Mouse (Mus musculus) hindbrain, embryonic 14.5 days (tissue): ENCODE results near the gene Hip1. TPM values are rescaled to one million over a fixed set of nuclear protein-coding genes. Genes with fewer than 3 reads are reported as not detected.

Experiments used
- ATAC-seq: fragments of 200-750 bp; cut with Nextera tagmentation; 2 replicates; pipeline ENCODE4 v1.8.0; 2017; ENCODE audit warnings: moderate number of reproducible peaks, mild to moderate bottlenecking, moderate TSS enrichment, moderate library complexity; ENCODE audit not compliant: low FRiP score
- DNase-seq: peaks from one replicate; pipeline ENCODE4 v3.0.0-alpha.2; 2015; ENCODE audit warnings: low spot score
- H3K27ac ChIP-seq: fragments of 300-500 bp; sonication (generic); 2 replicates; pipeline ENCODE4 v1.5.1; 2014; ENCODE audit warnings: mild to moderate bottlenecking, moderate library complexity
- H3K27me3 ChIP-seq: fragments of 300-500 bp; sonication (generic); 2 replicates; pipeline ENCODE4 v1.6.1; 2014; ENCODE audit warnings: mild to moderate bottlenecking, low read length, mixed read lengths; ENCODE audit not compliant: control insufficient read depth, insufficient read depth
- H3K36me3 ChIP-seq: fragments of 300-500 bp; sonication (generic); replicated peaks from 2 replicates; pipeline ENCODE4 v1.6.1; 2014; ENCODE audit not compliant: control insufficient read depth, insufficient read depth
- H3K4me1 ChIP-seq: fragments of 300-500 bp; sonication (generic); replicated peaks from 2 replicates; pipeline ENCODE4 v1.6.1; 2014; ENCODE audit warnings: antibody characterized with exemption, low read length, mixed read lengths; ENCODE audit not compliant: control insufficient read depth, insufficient read depth
- H3K4me2 ChIP-seq: fragments of 300-500 bp; sonication (generic); replicated peaks from 2 replicates; pipeline ENCODE4 v1.6.1; 2014; ENCODE audit warnings: mild to moderate bottlenecking, moderate library complexity
- H3K4me3 ChIP-seq: fragments of 300-500 bp; sonication (generic); replicated peaks from 2 replicates; pipeline ENCODE4 v1.5.1; 2014; ENCODE audit warnings: mild to moderate bottlenecking, low read length
- H3K9ac ChIP-seq: fragments of 300-500 bp; sonication (generic); 2 replicates; pipeline ENCODE4 v1.6.1; 2014
- H3K9me3 ChIP-seq: fragments of 300-500 bp; sonication (generic); 2 replicates; pipeline ENCODE4 v1.6.1; 2016; ENCODE audit warnings: low read length; ENCODE audit not compliant: control insufficient read depth
- WGBS: fragments of 180-500 bp; shearing (Covaris S2); extraction: QIAGEN DNeasy Blood & Tissue Kit; methylation state at CpG from one replicate; pipeline ENCODE4 v1.1.7; 2014; 5-methylcytosine and 5-hydroxymethylcytosine counted together
- microRNA-seq: library from miRNA; unstranded; fragments of <30 nt; microRNA quantifications from one replicate; pipeline ENCODE4, GENCODE M21; 2016
- polyA plus RNA-seq: library from polyadenylated mRNA; unstranded; fragments of >200 nt; fragmentation: Nextera tagmentation; extraction: Ambion mirVana; gene quantifications from 2 replicates; pipeline ENCODE4 v1.2.1, GENCODE M21; 2014

The Hip1 gene
- polyA plus RNA-seq, 1 experiment from 2014 or later = 48.4 TPM

- no peak overlapping the region for H3K27ac ChIP-seq
- no peak overlapping the region for H3K4me2 ChIP-seq
- ATAC-seq (no peak), DNase-seq (no peak)
- no peak overlapping the region for H3K9ac ChIP-seq
- 94% methylated on average over 2 of the region's 2 CpGs for WGBS
- H3K27me3 ChIP-seq = no peaks in the 10 kb centered on the region
- no peaks in the 10 kb centered on the region for H3K36me3 ChIP-seq
- H3K9me3 ChIP-seq = no peaks in the 10 kb centered on the region
- no peak overlapping the region for H3K4me3 ChIP-seq
- H3K4me1 ChIP-seq = no peaks in the 10 kb centered on the region
Measured at GRCm38 (mm10) chr5:135359772-135360171, 185.1 kb downstream of the Hip1 start.

GRCm38 (mm10) chr5:135357556-135357955, 187.4 kb downstream of the Hip1 start:
- no peak overlapping the region for H3K27ac ChIP-seq
- H3K9me3 ChIP-seq = no peaks in the 10 kb centered on the region
- H3K4me3 ChIP-seq = no peak overlapping the region
- peak; percentile 86 for ATAC-seq
- 94% methylated on average over 2 of the region's 2 CpGs for WGBS
- H3K4me2 ChIP-seq = no peak overlapping the region
- no peaks in the 10 kb centered on the region for H3K36me3 ChIP-seq
- no peaks in the 10 kb centered on the region for H3K4me1 ChIP-seq
- no peak overlapping the region for H3K9ac ChIP-seq
- H3K27me3 ChIP-seq = no peaks in the 10 kb centered on the region
- DNase-seq = no peak

Small RNA genes within 50 kb of the gene (microRNA-seq; reads per million reads assigned to microRNA genes)
- gene Mir7033 = 0.97 reads per million

Other genes starting within 250 kb of the Hip1 start
- gene Fkbp6, start 195.1 kb downstream of the Hip1 start, polyA plus RNA-seq = 0.24 TPM in 1 of 2 replicates, not detected in the other
- not detected in 2 replicates for gene Trim50, start 191.8 kb downstream of the Hip1 start, polyA plus RNA-seq
- gene Nsun5, start 175.2 kb downstream of the Hip1 start, polyA plus RNA-seq = 21.1 and 21.9 TPM in 2 replicates
- gene Pom121, start 150.6 kb downstream of the Hip1 start, polyA plus RNA-seq = 12.4 and 12.7 TPM in 2 replicates
- gene Ccl26, start 18.4 kb upstream of the Hip1 start, polyA plus RNA-seq = not detected in 2 replicates
- 2.9 and 3.6 TPM in 2 replicates for gene Ccl24, start 27.9 kb upstream of the Hip1 start, polyA plus RNA-seq
- gene Rhbdd2, start 87.5 kb upstream of the Hip1 start, polyA plus RNA-seq = 103 and 104 TPM in 2 replicates
- 79.7 and 84.1 TPM in 2 replicates for gene Por, start 124.9 kb upstream of the Hip1 start, polyA plus RNA-seq
- gene Tmem120a, start 199.3 kb upstream of the Hip1 start, polyA plus RNA-seq = 89.0 and 90.2 TPM in 2 replicates
- gene Styxl1, start 233.3 kb upstream of the Hip1 start, polyA plus RNA-seq = 0.25 and 0.30 TPM in 2 replicates
- 599 and 617 TPM in 2 replicates for gene Mdh2, start 233.4 kb upstream of the Hip1 start, polyA plus RNA-seq